Mouse (Mus musculus) brain, embryonic 14.5 days (tissue): ENCODE data around the gene Olfm1.

Source experiments
- CTCF ChIP-seq: fragments of 200-500 bp; IDR thresholded peaks from 2 replicates; pipeline ENCODE4 v1.5.1; 2012; ENCODE audit warnings: inconsistent platforms, mild to moderate bottlenecking, moderate library complexity, borderline replicate concordance; ENCODE audit not compliant: insufficient read depth, insufficient read length; ENCODE audit errors: extremely low read depth
- POLR2A ChIP-seq: fragments of 200-500 bp; IDR thresholded peaks from 2 replicates; pipeline ENCODE4 v1.6.1; 2012; ENCODE audit warnings: mild to moderate bottlenecking, inconsistent platforms, borderline replicate concordance; ENCODE audit not compliant: poor library complexity, insufficient read depth, insufficient read length, severe bottlenecking; ENCODE audit errors: extremely low read depth

- TF ChIP-seq CTCF (no peak), POLR2A (no peak)
Observed at GRCm38 (mm10) chr2:28165570-28165969, 27.2 kb upstream of the Olfm1 start.
